Mouse (Mus musculus): ENCODE results near the gene BC147527.

DNA sequence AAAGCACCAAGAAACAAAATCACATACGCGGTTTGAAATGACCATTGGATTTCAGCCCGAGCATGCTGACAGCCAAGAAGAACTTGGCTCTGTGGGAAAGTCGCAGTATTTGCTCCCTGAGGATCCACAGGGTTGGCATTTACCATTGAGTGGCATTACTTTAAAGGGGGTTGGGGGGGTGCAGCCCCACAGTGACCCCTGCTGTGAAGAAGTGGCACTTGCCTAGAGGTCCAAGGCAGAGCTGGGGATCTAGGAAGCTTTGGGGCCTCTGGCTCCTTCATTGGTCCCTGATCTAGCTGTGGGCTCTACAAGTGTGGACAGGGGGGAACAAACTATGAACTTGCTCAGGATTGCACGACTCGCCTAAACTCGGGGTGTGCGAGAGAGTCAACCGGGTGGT lies 21.4 kb upstream of the BC147527 start:
- no peak for TF ChIP-seq GATA1 (IDR thresholded peaks at IDR 0.05; ENCODE audit: borderline replicate concordance, low read length)
- TF ChIP-seq FLI1 (IDR thresholded peaks at IDR 0.05; ENCODE audit: low read length) = no peak

Measured in megakaryocyte, embryonic 14.5 days (primary cell).